In genomic region chr10:63089758-63090571, GRCm38 (mm10) we compare ENCODE assay signal across 8 mouse cellular contexts. TPM values are rescaled to one million over a fixed set of nuclear protein-coding genes. Genes with fewer than 3 reads are reported as not detected.
DNase-seq lines count a peak whose midpoint lies in the region; ATAC-seq lines count a peak whose summit lies in the region.

No protein-coding gene starts in this region.

- ATAC-seq in hindbrain, embryonic 16.5 days, result peak; percentile 66
- peak; percentile 55 for ATAC-seq in midbrain, embryonic 13.5 days

- H3K4me1 ChIP-seq in hindbrain, embryonic 16.5 days (ENCODE audit: control insufficient read depth, insufficient read depth, low read depth, low read length), result peaks cover 13% of the 10 kb centered on the region; the same call in 1 of the 2 replicates
- H3K4me1 ChIP-seq in midbrain, embryonic 13.5 days (replicated peaks), result peaks cover 18% of the 10 kb centered on the region

- H3K27ac ChIP-seq in hindbrain, embryonic 16.5 days (ENCODE audit: low read depth, low read length), result no peak overlapping the region
- H3K27ac ChIP-seq in midbrain, embryonic 13.5 days, result peak overlapping the region; percentile 1; the same call in 1 of the 2 replicates

- peak overlapping the region; percentile 70 for H3K4me2 ChIP-seq in hindbrain, embryonic 16.5 days (ENCODE audit: low read length)
- peak overlapping the region; percentile 60 for H3K4me2 ChIP-seq in midbrain, embryonic 13.5 days (replicated peaks)

- no peaks in the 10 kb centered on the region for H3K27me3 ChIP-seq in hindbrain, embryonic 16.5 days (replicated peaks; ENCODE audit: control insufficient read depth, insufficient read depth, low read length)
- no peaks in the 10 kb centered on the region for H3K27me3 ChIP-seq in midbrain, embryonic 13.5 days

- 4% methylated on average over 26 of the region's 26 CpGs for WGBS in hindbrain, embryonic 16.5 days
- 3% methylated on average over 26 of the region's 26 CpGs for WGBS in midbrain, embryonic 13.5 days

- DNase-seq in layer of hippocampus, adult 9-11 months, result peak; percentile 9
- no peak for DNase-seq in layer of hippocampus, adult 9-10 months (ENCODE audit: low spot score)
- peak; percentile 63 for DNase-seq in brain, adult 2 months (ENCODE audit: low read depth, low spot score)
- peak; percentile 34 for DNase-seq in embryo, embryonic 10.5 days (ENCODE audit: low spot score)
- no peak for DNase-seq in spleen, postnatal 36 days (ENCODE audit: low spot score in 2 of 2)
- DNase-seq in adrenal gland, postnatal 4 days (ENCODE audit: low spot score in 2 of 2), result no peak

- peak overlapping the region; percentile 35 for H3K4me3 ChIP-seq in hindbrain, embryonic 16.5 days (ENCODE audit: low read length)
- peak overlapping the region; percentile 29 for H3K4me3 ChIP-seq in midbrain, embryonic 13.5 days (replicated peaks)

- no peaks in the 10 kb centered on the region for H3K36me3 ChIP-seq in hindbrain, embryonic 16.5 days (ENCODE audit: control insufficient read depth, insufficient read depth, low read length)
- H3K36me3 ChIP-seq in midbrain, embryonic 13.5 days, result no peaks in the 10 kb centered on the region

- no peaks in the 10 kb centered on the region for H3K9me3 ChIP-seq in hindbrain, embryonic 16.5 days (ENCODE audit: control insufficient read depth, low read length)
- H3K9me3 ChIP-seq in midbrain, embryonic 13.5 days, result no peaks in the 10 kb centered on the region

- H3K9ac ChIP-seq in hindbrain, embryonic 16.5 days (ENCODE audit: low read depth, low read length), result peak overlapping the region; percentile 30
- H3K9ac ChIP-seq in midbrain, embryonic 13.5 days (replicated peaks), result peak overlapping the region; percentile 56

RNA-seq across cellular contexts. Expression of gene Atoh7, which starts 9.5 kb away (rescaled TPM):
- polyA plus RNA-seq in hindbrain, embryonic 16.5 days (2015; fragmentation: Nextera tagmentation; extraction: Ambion mirVana), result 3.0 TPM in 2 replicates
- 1.1 and 1.3 TPM in 2 replicates for polyA plus RNA-seq in midbrain, embryonic 13.5 days (2015; fragmentation: Nextera tagmentation; extraction: Ambion mirVana)
- not detected for total RNA-seq in adrenal gland, postnatal 4 days (2021)

RNA-seq across cellular contexts. Expression of gene Pbld1, which starts 30.0 kb away (rescaled TPM):
- polyA plus RNA-seq in hindbrain, embryonic 16.5 days (2015; fragmentation: Nextera tagmentation; extraction: Ambion mirVana), result 0.44 and 0.75 TPM in 2 replicates
- polyA plus RNA-seq in midbrain, embryonic 13.5 days (2015; fragmentation: Nextera tagmentation; extraction: Ambion mirVana), result 1.0 and 1.3 TPM in 2 replicates
- 1 to 10 TPM; 5.7 to 7.1 TPM for total RNA-seq in adrenal gland, postnatal 4 days (2021)

Comparison
In these comparisons a context has a peak if more than half of its experiments do, and no peak if none do; other contexts are left out.
1. DNase-seq: peak in layer of hippocampus, adult 9-11 months (single experiment), brain, adult 2 months (single experiment) and embryo, embryonic 10.5 days (single experiment); none in layer of hippocampus, adult 9-10 months (single experiment), spleen, postnatal 36 days (0 of 2) and adrenal gland, postnatal 4 days (0 of 2).